In genomic region chr16:11589782-11590695, GRCm38 (mm10) we compare ENCODE assay signal across 18 mouse cellular contexts.
DNase-seq lines count a peak whose midpoint lies in the region; ATAC-seq lines count a peak whose summit lies in the region.
"Had no signal": no experiment of that assay in that cellular context is flagged by ENCODE, and none has a peak within 500 bp of the region (broad histone marks: within the 10 kb centered on the region; RNA-seq: fewer than 3 reads in every experiment).

No protein-coding gene starts in this region.

- intact Hi-C loops in heart, postnatal 25 days (cut with DNase I): no loop called here

- H3K27me3 ChIP-seq in heart, embryonic 15.5 days: no peaks in the 10 kb centered on the region
- no peaks in the 10 kb centered on the region for H3K27me3 ChIP-seq in megakaryocyte, embryonic 14.5 days (replicated peaks)
- H3K27me3 ChIP-seq in intestine, embryonic 16.5 days (replicated peaks; ENCODE audit: control insufficient read depth, insufficient read depth, low read length): no peaks in the 10 kb centered on the region
- H3K27me3 ChIP-seq: forebrain, embryonic 15.5 days; midbrain, embryonic 12.5 days had no signal

- H3K4me1 ChIP-seq in heart, embryonic 15.5 days (replicated peaks): peaks cover 15% of the 10 kb centered on the region
- H3K4me1 ChIP-seq in megakaryocyte, embryonic 14.5 days: peaks cover 74% of the 10 kb centered on the region
- 0 out of 2 replicates have a peak, but pooled peaks cover 2% of the 10 kb centered on the region for H3K4me1 ChIP-seq in intestine, embryonic 16.5 days (ENCODE audit: control insufficient read depth, insufficient read depth, low read length)
- H3K4me1 ChIP-seq: forebrain, embryonic 15.5 days; midbrain, embryonic 12.5 days had no signal

- H3K9ac ChIP-seq in heart, embryonic 15.5 days: no peak overlapping the region
- no peak overlapping the region for H3K9ac ChIP-seq in intestine, embryonic 16.5 days (ENCODE audit: low read depth, low read length)
- H3K9ac ChIP-seq: forebrain, embryonic 15.5 days; midbrain, embryonic 12.5 days had no signal

- H3K36me3 ChIP-seq in heart, embryonic 15.5 days: no peaks in the 10 kb centered on the region
- H3K36me3 ChIP-seq in megakaryocyte, embryonic 14.5 days (replicated peaks; ENCODE audit: low read length): peaks cover 58% of the 10 kb centered on the region
- H3K36me3 ChIP-seq in intestine, embryonic 16.5 days (ENCODE audit: control insufficient read depth, insufficient read depth, low read length): no peaks in the 10 kb centered on the region
- H3K36me3 ChIP-seq: forebrain, embryonic 15.5 days; hindbrain, embryonic 10.5 days; midbrain, embryonic 12.5 days had no signal

- no peak for DNase-seq in heart, postnatal 25 days (ENCODE audit: low spot score)
- no peak for DNase-seq in frontal cortex, postnatal 25 days (ENCODE audit: low spot score in 2 of 2)
- DNase-seq: adrenal gland, postnatal 36 days; cerebellum, postnatal 14 days; gastrocnemius, postnatal 10 days; kidney, postnatal 4 days; right cerebral cortex, adult 18-20 months; thymus, postnatal 25 days had no signal

- peak; percentile 63 for ATAC-seq in heart, embryonic 15.5 days (replicated peaks; ENCODE audit: insufficient number of reproducible peaks, insufficient read depth, low FRiP score, low read depth)
- no peak for ATAC-seq in megakaryocyte, adult 5-6 weeks (ENCODE audit: poor library complexity, severe bottlenecking)
- ATAC-seq in intestine, embryonic 16.5 days: peak; percentile 39; the same call in 1 of the 2 replicates
- ATAC-seq in megakaryocyte-erythroid progenitor cell, adult 5-6 weeks (replicated peaks; ENCODE audit: low FRiP score, low TSS enrichment, poor library complexity, severe bottlenecking): peak; percentile 48
- ATAC-seq: activated CD4-positive, CD25-positive, alpha-beta regulatory T cell, adult 4 months; forebrain, embryonic 15.5 days; lung, postnatal 0 days had no signal

- H3K27ac ChIP-seq in heart, embryonic 15.5 days: peak overlapping the region; percentile 80
- no peak overlapping the region for H3K27ac ChIP-seq in intestine, embryonic 16.5 days (ENCODE audit: low read length)
- H3K27ac ChIP-seq: forebrain, embryonic 15.5 days; hindbrain, embryonic 10.5 days; midbrain, embryonic 12.5 days had no signal

- no peak overlapping the region for H3K4me3 ChIP-seq in heart, embryonic 15.5 days
- H3K4me3 ChIP-seq in megakaryocyte, embryonic 14.5 days (replicated peaks): peak overlapping the region; percentile 50
- no peak overlapping the region for H3K4me3 ChIP-seq in intestine, embryonic 16.5 days (ENCODE audit: low read length)
- H3K4me3 ChIP-seq: forebrain, embryonic 15.5 days; hindbrain, embryonic 10.5 days; midbrain, embryonic 12.5 days had no signal

- H3K9me3 ChIP-seq in heart, embryonic 15.5 days (replicated peaks): no peaks in the 10 kb centered on the region
- no peaks in the 10 kb centered on the region for H3K9me3 ChIP-seq in megakaryocyte, embryonic 14.5 days
- H3K9me3 ChIP-seq in intestine, embryonic 16.5 days (ENCODE audit: control insufficient read depth, low read length): no peaks in the 10 kb centered on the region
- H3K9me3 ChIP-seq: forebrain, embryonic 15.5 days; hindbrain, embryonic 10.5 days; midbrain, embryonic 12.5 days had no signal

- H3K4me2 ChIP-seq in heart, embryonic 15.5 days: no peak overlapping the region
- no peak overlapping the region for H3K4me2 ChIP-seq in intestine, embryonic 16.5 days (ENCODE audit: low read depth, low read length)
- H3K4me2 ChIP-seq: forebrain, embryonic 15.5 days; midbrain, embryonic 12.5 days had no signal

- 64% methylated on average over 10 of the region's 10 CpGs for WGBS in heart, embryonic 15.5 days
- 71% methylated on average over 10 of the region's 10 CpGs for WGBS in intestine, embryonic 16.5 days
